Mouse (Mus musculus) right cerebral cortex, postnatal 14 days (tissue): ENCODE results near the gene Fam192a.

Source experiments
- DNase-seq: peaks from one replicate; pipeline ENCODE4 v3.0.0; 2022

Fam192a gene

GRCm38 (mm10) chr8:94532000-94532399 is 69.8 kb downstream of the Fam192a start:
- DNase-seq = no peak

- DNase-seq = no peak
Measured at GRCm38 (mm10) chr8:94530643-94531042, 71.2 kb downstream of the Fam192a start.

- DNase-seq = no peak
Measured at GRCm38 (mm10) chr8:94529875-94530274, 71.9 kb downstream of the Fam192a start.

GRCm38 (mm10) chr8:94528245-94528644 is 73.6 kb downstream of the Fam192a start:
- no peak for DNase-seq

GRCm38 (mm10) chr8:94527178-94527577 is 74.6 kb downstream of the Fam192a start:
- DNase-seq = no peak

- DNase-seq = no peak
Measured at GRCm38 (mm10) chr8:94524554-94524953, 77.2 kb downstream of the Fam192a start.
